Mouse (Mus musculus) kidney, adult 2 months (tissue): ENCODE results near the gene Prdm11.

Experiments
- CTCF ChIP-seq: fragments of 200-500 bp; conservative IDR thresholded peaks from 2 replicates; pipeline ENCODE4 v1.5.1; 2011; ENCODE audit warnings: low read depth, mild to moderate bottlenecking, control low read depth, low read length, moderate library complexity, mixed read lengths; ENCODE audit not compliant: insufficient read depth, insufficient read length
- POLR2A ChIP-seq: fragments of 200-500 bp; IDR thresholded peaks from one replicate; pipeline ENCODE4 v1.6.1; 2011; ENCODE audit warnings: low read depth, low read length, control low read depth

DNA sequence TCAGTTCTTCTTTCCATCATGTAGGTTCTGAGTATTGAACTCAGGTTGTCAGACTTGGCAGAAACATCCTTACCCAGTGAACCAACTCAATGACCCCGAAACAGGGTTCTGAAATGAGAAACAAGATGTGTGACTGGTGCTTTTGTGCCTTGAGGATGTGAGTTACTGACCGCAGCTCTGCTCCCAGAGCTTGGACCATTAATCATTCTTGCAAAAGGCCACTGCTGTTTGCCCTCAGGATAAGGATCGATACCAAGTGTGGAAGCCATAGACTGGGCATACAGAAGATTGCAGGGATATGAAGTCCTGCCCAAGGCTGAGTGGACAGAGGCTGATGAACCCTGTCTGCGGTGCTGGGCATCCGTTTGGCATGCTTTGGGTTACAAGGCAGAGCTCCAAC lies 107.9 kb downstream of the Prdm11 start:
- TF ChIP-seq CTCF (no peak), POLR2A (no peak)
